Mouse (Mus musculus): ENCODE measurements around the gene Asic2. TPM values are rescaled to one million over a fixed set of nuclear protein-coding genes. Genes with fewer than 3 reads are reported as not detected.

Gene Asic2
- polyA plus RNA-seq, 2 experiments: 0.01 to 0.04 TPM

GRCm38 (mm10) chr11:81698008-81698407, 270.2 kb downstream of the Asic2 start:
- Histone ChIP-seq H3K4me3 (ENCODE audit: insufficient read depth in 1 of 2, low read depth in 2 of 2, low read length in 2 of 2) (no peak overlapping the region), H3K4me2 (ENCODE audit: low read depth) (no peak overlapping the region), H3K27ac (no peak overlapping the region), H3K4me1 (replicated peaks; ENCODE audit: control insufficient read depth in 2 of 2, insufficient read depth in 2 of 2, low read length in 1 of 2) (no peaks in the 10 kb centered on the region), H3K27me3 (ENCODE audit: control insufficient read depth, insufficient read depth, low read length) (no peaks in the 10 kb centered on the region), H3K9me3 (ENCODE audit: control insufficient read depth, low read length) (no peaks in the 10 kb centered on the region), H3K9ac (replicated peaks) (no peak overlapping the region), H3K36me3 (replicated peaks; ENCODE audit: control insufficient read depth, insufficient read depth, low read depth) (no peaks in the 10 kb centered on the region)
- ATAC-seq (ENCODE audit: insufficient read depth) (no peak), DNase-seq (ENCODE audit: low read depth in 3 of 3, low spot score in 3 of 3) (no peak)
- TF ChIP-seq EP300 (IDR thresholded peaks at IDR 0.05; ENCODE audit: low read depth) (no peak), CTCF (IDR thresholded peaks at IDR 0.05; ENCODE audit: low read depth) (0 out of 2 replicates have a peak, but pooled peaks have one; percentile 6)
- 41% methylated on average over 1 of the region's 1 CpGs for WGBS (ENCODE audit: insufficient replicate concordance)

- no peak for ATAC-seq (ENCODE audit: insufficient read depth)
- no peak for TF ChIP-seq CTCF (IDR thresholded peaks at IDR 0.05; ENCODE audit: low read depth)
- no peak for TF ChIP-seq EP300 (IDR thresholded peaks at IDR 0.05; ENCODE audit: low read depth)
- no peaks in the 10 kb centered on the region for H3K9me3 ChIP-seq (ENCODE audit: control insufficient read depth, low read length)
- no peaks in the 10 kb centered on the region for H3K4me1 ChIP-seq (replicated peaks; ENCODE audit: control insufficient read depth in 2 of 2, insufficient read depth in 2 of 2, low read length in 1 of 2)
- 53% methylated on average over 2 of the region's 2 CpGs for WGBS (ENCODE audit: insufficient replicate concordance)
- H3K36me3 ChIP-seq (replicated peaks; ENCODE audit: control insufficient read depth, insufficient read depth, low read depth): no peaks in the 10 kb centered on the region
- H3K4me3 ChIP-seq (ENCODE audit: insufficient read depth in 1 of 2, low read depth in 2 of 2, low read length in 2 of 2): no peak overlapping the region
- H3K9ac ChIP-seq (replicated peaks): no peak overlapping the region
- no peak overlapping the region for H3K27ac ChIP-seq
- H3K27me3 ChIP-seq (ENCODE audit: control insufficient read depth, insufficient read depth, low read length): no peaks in the 10 kb centered on the region
- DNase-seq (ENCODE audit: low read depth in 3 of 3, low spot score in 3 of 3): no peak
- no peak overlapping the region for H3K4me2 ChIP-seq (ENCODE audit: low read depth)
These were observed 272.8 kb downstream of the Asic2 start for GRCm38 (mm10) chr11:81695501-81695900.

- no peak for DNase-seq (ENCODE audit: low read depth in 3 of 3, low spot score in 3 of 3)
- no peak for TF ChIP-seq EP300 (IDR thresholded peaks at IDR 0.05; ENCODE audit: low read depth)
- TF ChIP-seq CTCF (IDR thresholded peaks at IDR 0.05; ENCODE audit: low read depth): no peak
- no peak for ATAC-seq (ENCODE audit: insufficient read depth)
- Histone ChIP-seq H3K4me3 (ENCODE audit: insufficient read depth in 1 of 2, low read depth in 2 of 2, low read length in 2 of 2) (no peak overlapping the region), H3K4me1 (replicated peaks; ENCODE audit: control insufficient read depth in 2 of 2, insufficient read depth in 2 of 2, low read length in 1 of 2) (no peaks in the 10 kb centered on the region), H3K9me3 (ENCODE audit: control insufficient read depth, low read length) (no peaks in the 10 kb centered on the region), H3K9ac (replicated peaks) (no peak overlapping the region), H3K36me3 (replicated peaks; ENCODE audit: control insufficient read depth, insufficient read depth, low read depth) (no peaks in the 10 kb centered on the region), H3K4me2 (ENCODE audit: low read depth) (no peak overlapping the region), H3K27me3 (ENCODE audit: control insufficient read depth, insufficient read depth, low read length) (no peaks in the 10 kb centered on the region), H3K27ac (no peak overlapping the region)
- WGBS (ENCODE audit: insufficient replicate concordance): 62% methylated on average over 2 of the region's 2 CpGs
These were observed 287.7 kb downstream of the Asic2 start for GRCm38 (mm10) chr11:81680511-81680910.

GRCm38 (mm10) chr11:81671724-81672123, 296.5 kb downstream of the Asic2 start:
- ATAC-seq (ENCODE audit: insufficient read depth): no peak

GRCm38 (mm10) chr11:81670436-81670835, 297.8 kb downstream of the Asic2 start:
- H3K27me3 ChIP-seq (ENCODE audit: control insufficient read depth, insufficient read depth, low read length): no peaks in the 10 kb centered on the region
- H3K4me1 ChIP-seq (replicated peaks; ENCODE audit: control insufficient read depth in 2 of 2, insufficient read depth in 2 of 2, low read length in 1 of 2): no peaks in the 10 kb centered on the region
- no peak overlapping the region for H3K4me3 ChIP-seq (ENCODE audit: insufficient read depth in 1 of 2, low read depth in 2 of 2, low read length in 2 of 2)
- H3K4me2 ChIP-seq (ENCODE audit: low read depth): no peak overlapping the region
- H3K9ac ChIP-seq (replicated peaks): no peak overlapping the region
- H3K9me3 ChIP-seq (ENCODE audit: control insufficient read depth, low read length): no peaks in the 10 kb centered on the region
- no peak for TF ChIP-seq EP300 (IDR thresholded peaks at IDR 0.05; ENCODE audit: low read depth)
- TF ChIP-seq CTCF (IDR thresholded peaks at IDR 0.05; ENCODE audit: low read depth): no peak
- DNase-seq (ENCODE audit: low read depth in 3 of 3, low spot score in 3 of 3) (no peak), ATAC-seq (ENCODE audit: insufficient read depth) (no peak)
- H3K36me3 ChIP-seq (replicated peaks; ENCODE audit: control insufficient read depth, insufficient read depth, low read depth): no peaks in the 10 kb centered on the region
- no peak overlapping the region for H3K27ac ChIP-seq
- WGBS (ENCODE audit: insufficient replicate concordance): 50% methylated on average over 3 of the region's 3 CpGs

More at GRCm38 (mm10) chr11:81671724-81672123, 296.5 kb downstream of the Asic2 start:
- H3K27ac ChIP-seq: no peak overlapping the region
- no peak overlapping the region for H3K9ac ChIP-seq (replicated peaks)
- no peak overlapping the region for H3K4me2 ChIP-seq (ENCODE audit: low read depth)
- DNase-seq (ENCODE audit: low read depth in 3 of 3, low spot score in 3 of 3): no peak
- TF ChIP-seq CTCF (IDR thresholded peaks at IDR 0.05; ENCODE audit: low read depth) (no peak), EP300 (IDR thresholded peaks at IDR 0.05; ENCODE audit: low read depth) (no peak)
- no peaks in the 10 kb centered on the region for H3K9me3 ChIP-seq (ENCODE audit: control insufficient read depth, low read length)
- H3K4me1 ChIP-seq (replicated peaks; ENCODE audit: control insufficient read depth in 2 of 2, insufficient read depth in 2 of 2, low read length in 1 of 2): no peaks in the 10 kb centered on the region
- H3K36me3 ChIP-seq (replicated peaks; ENCODE audit: control insufficient read depth, insufficient read depth, low read depth): no peaks in the 10 kb centered on the region
- H3K4me3 ChIP-seq (ENCODE audit: insufficient read depth in 1 of 2, low read depth in 2 of 2, low read length in 2 of 2): no peak overlapping the region
- H3K27me3 ChIP-seq (ENCODE audit: control insufficient read depth, insufficient read depth, low read length): no peaks in the 10 kb centered on the region
